Mouse (Mus musculus): ENCODE data around the gene Galnt14.

DNA sequence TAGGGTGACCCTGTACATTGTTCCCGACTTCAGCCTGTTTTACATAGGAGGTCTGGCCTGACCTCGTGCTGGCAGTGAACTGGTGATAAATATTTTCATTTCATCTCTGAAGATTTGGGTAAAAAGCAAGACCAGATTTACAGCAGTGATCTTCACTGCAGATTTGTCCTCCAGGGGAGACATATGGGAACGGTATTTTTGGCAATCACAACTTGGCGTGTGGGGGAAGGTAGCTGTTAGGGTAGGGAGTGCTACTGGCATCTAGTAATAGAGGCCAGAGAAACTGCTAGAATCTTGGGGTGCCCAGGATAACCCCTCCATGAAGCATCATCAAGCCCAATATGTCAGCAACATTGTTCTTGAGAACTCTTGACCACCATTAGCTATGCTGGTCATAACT, 138.3 kb downstream of the Galnt14 start:
- no peak for TF ChIP-seq CTCF (IDR thresholded peaks at IDR 0.05)
- no peak for TF ChIP-seq POLR2A (IDR thresholded peaks at IDR 0.05; ENCODE audit: insufficient read depth, low read depth, low read length)
